Mouse (Mus musculus) forebrain, embryonic 13.5 days (tissue): ENCODE measurements around the gene Kctd17. TPM values are rescaled to one million over a fixed set of nuclear protein-coding genes. Genes with fewer than 3 reads are reported as not detected.

Experiments used
- ATAC-seq: fragments of 200-750 bp; cut with Nextera tagmentation; 2 replicates; pipeline ENCODE4 v1.8.0; 2017
- H3K27ac ChIP-seq: fragments of 300-500 bp; sonication (generic); 2 replicates; pipeline ENCODE4 v1.5.1; 2015; ENCODE audit warnings: inconsistent platforms, mild to moderate bottlenecking, moderate library complexity
- H3K27me3 ChIP-seq: fragments of 300-500 bp; sonication (generic); 2 replicates; pipeline ENCODE4 v1.6.1; 2015; ENCODE audit warnings: mild to moderate bottlenecking, inconsistent platforms
- H3K36me3 ChIP-seq: fragments of 300-500 bp; sonication (generic); 2 replicates; pipeline ENCODE4 v1.6.1; 2015; ENCODE audit warnings: mild to moderate bottlenecking, inconsistent platforms; ENCODE audit not compliant: poor library complexity, severe bottlenecking
- H3K4me1 ChIP-seq: fragments of 300-500 bp; sonication (generic); 2 replicates; pipeline ENCODE4 v1.6.1; 2015; ENCODE audit warnings: inconsistent platforms
- H3K4me2 ChIP-seq: fragments of 300-500 bp; sonication (generic); 2 replicates; pipeline ENCODE4 v1.6.1; 2015; ENCODE audit warnings: inconsistent platforms, mild to moderate bottlenecking, moderate library complexity
- H3K4me3 ChIP-seq: fragments of 300-500 bp; sonication (generic); 2 replicates; pipeline ENCODE4 v1.5.1; 2015; ENCODE audit warnings: mild to moderate bottlenecking, inconsistent platforms
- H3K9ac ChIP-seq: fragments of 300-500 bp; sonication (generic); 2 replicates; pipeline ENCODE4 v1.6.1; 2015; ENCODE audit warnings: mild to moderate bottlenecking, inconsistent platforms
- H3K9me3 ChIP-seq: fragments of 300-500 bp; sonication (generic); replicated peaks from 2 replicates; pipeline ENCODE4 v1.6.1; 2016; ENCODE audit warnings: inconsistent platforms
- WGBS: fragments of 180-500 bp; shearing (Covaris S2); methylation state at CpG from one replicate; pipeline ENCODE4 v1.1.7; 2015; 5-methylcytosine and 5-hydroxymethylcytosine counted together
- polyA plus RNA-seq: library from polyadenylated mRNA; unstranded; fragments of >200 nt; fragmentation: Nextera tagmentation; extraction: Ambion mirVana; gene quantifications from 2 replicates; pipeline ENCODE4 v1.2.1, GENCODE M21; 2015

Gene Kctd17
- 84.6 and 104 TPM in 2 replicates for polyA plus RNA-seq

DNA sequence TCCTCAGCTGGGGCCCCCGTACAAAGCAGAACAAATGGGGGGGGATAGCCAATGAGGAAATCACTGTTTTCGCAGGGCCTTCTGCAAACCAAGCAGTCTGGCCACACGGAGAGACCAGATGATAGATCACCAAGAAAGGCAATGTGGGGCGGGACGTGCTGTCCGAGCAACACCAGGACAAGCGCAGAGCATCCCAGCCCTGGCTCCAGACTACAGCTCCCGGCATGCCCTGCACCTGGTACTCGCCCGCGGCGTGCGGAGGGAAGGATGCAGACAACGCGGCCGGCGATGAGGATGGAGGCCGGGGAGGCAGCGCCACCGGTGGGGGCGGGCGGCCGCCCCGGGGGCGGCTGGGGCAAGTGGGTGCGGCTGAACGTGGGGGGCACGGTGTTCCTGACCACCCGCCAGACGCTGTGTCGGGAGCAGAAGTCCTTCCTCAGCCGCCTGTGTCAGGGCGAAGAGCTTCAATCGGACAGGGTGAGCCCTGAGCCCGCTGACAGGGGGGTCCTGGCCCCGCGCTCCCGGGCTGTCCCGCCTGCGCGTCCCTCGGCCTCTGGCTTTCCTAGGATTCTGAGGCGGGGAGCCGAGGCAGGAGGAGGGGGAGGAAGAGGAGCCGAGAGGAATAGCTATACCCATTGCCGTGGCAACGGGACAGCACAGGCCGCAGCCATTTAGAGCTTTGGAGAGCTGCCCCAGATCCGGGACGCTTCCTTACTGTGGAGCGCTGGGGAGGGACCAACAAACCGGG lies at the start of gene Kctd17:
Gene Kctd17, plus strand, starts transcription at position 174 of the 748 bp plus-strand sequence.
- 2% methylated on average over 50 of the region's 52 CpGs for WGBS
- peaks cover 24% of the 10 kb centered on the region for H3K4me1 ChIP-seq
- H3K9me3 ChIP-seq = no peaks in the 10 kb centered on the region
- peaks cover 33% of the 10 kb centered on the region for H3K36me3 ChIP-seq
- H3K4me2 ChIP-seq = peak within 1 kb of the TSS; percentile 80
- peak; percentile 92 for ATAC-seq
- H3K27ac ChIP-seq = peak within 1 kb of the TSS; percentile 40
- peaks cover 13% of the 10 kb centered on the region; the same call in 1 of the 2 replicates for H3K27me3 ChIP-seq
- H3K9ac ChIP-seq = peak within 1 kb of the TSS; percentile 92
- H3K4me3 ChIP-seq = peak within 1 kb of the TSS; percentile 93

DNA sequence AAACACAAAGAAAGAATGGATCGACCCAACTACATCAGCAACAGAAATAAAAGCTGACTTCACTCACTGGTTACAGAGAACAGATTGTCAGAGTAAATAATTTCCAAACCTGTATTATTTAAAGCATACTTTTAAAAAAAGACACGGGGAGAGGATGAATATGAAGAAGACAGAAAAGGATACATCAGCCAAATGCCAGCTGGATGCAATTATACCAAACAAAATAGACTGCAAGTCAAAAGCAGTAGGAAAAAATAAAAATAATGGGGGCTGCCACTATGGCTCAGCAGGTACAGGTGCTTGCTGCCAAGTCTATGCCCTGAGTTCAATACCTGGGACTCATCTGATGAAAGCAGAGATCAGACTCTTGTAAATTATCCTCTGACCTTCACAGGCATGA lies 48.2 kb upstream of the Kctd17 start:
- no peak for ATAC-seq
- 73% methylated on average over 2 of the region's 2 CpGs for WGBS
- H3K4me2 ChIP-seq = no peak overlapping the region

DNA sequence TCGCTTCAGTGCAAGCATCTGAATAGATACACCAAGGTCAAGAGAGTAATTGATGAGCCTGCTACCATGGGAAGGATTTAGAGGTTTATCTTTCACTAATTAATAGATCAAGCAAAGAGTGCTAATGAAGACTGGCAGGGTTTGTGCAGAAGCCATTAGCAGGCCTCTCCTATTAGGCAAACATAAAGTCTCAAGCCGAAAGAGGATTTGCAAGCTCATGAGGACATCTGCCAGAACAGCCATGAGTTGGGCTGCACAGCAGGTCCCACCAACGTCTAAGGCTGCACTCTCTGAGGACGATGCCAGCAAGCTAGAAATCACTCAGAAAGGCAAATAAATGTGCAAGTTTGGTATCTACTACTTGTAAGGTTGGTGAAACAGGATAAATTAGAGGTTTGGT lies 47.6 kb upstream of the Kctd17 start:
- peaks cover 17% of the 10 kb centered on the region for H3K4me1 ChIP-seq
- H3K9me3 ChIP-seq = 0 out of 2 replicates have a peak, but pooled peaks cover 4% of the 10 kb centered on the region
- H3K9ac ChIP-seq = no peak overlapping the region
- 28% methylated on average over 4 of the region's 4 CpGs for WGBS
- H3K4me3 ChIP-seq = no peak overlapping the region
- no peaks in the 10 kb centered on the region for H3K36me3 ChIP-seq
- no peak for ATAC-seq
- no peak overlapping the region for H3K4me2 ChIP-seq
- no peak overlapping the region for H3K27ac ChIP-seq
- no peaks in the 10 kb centered on the region for H3K27me3 ChIP-seq

More for the DNA sequence above, 48.2 kb upstream of the Kctd17 start:
- Histone ChIP-seq H3K27me3 (no peaks in the 10 kb centered on the region), H3K27ac (no peak overlapping the region), H3K9me3 (0 out of 2 replicates have a peak, but pooled peaks cover 4% of the 10 kb centered on the region), H3K9ac (no peak overlapping the region), H3K36me3 (no peaks in the 10 kb centered on the region), H3K4me3 (no peak overlapping the region), H3K4me1 (peaks cover 17% of the 10 kb centered on the region)

DNA sequence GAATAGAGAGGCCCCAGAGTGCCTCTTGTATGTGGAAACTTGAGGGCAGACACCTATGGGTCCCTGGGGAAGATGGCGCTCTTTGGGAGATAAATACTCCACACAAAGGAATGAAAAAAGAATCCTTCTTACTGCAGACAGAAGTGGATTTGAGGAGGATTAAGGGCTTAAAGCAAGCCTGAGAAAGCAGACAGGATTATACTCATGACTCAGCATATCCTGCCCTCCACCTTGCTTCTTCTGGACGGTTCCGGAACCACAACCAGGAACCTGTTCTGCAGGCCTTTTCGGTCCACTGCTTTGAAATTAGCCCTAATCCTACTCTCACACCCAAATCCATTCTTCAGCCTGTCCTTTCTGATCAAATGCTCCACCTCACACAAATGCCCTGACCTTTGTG lies 46.2 kb upstream of the Kctd17 start:
- Histone ChIP-seq H3K9ac (no peak overlapping the region), H3K4me2 (no peak overlapping the region), H3K27me3 (no peaks in the 10 kb centered on the region), H3K4me1 (peaks cover 17% of the 10 kb centered on the region), H3K36me3 (no peaks in the 10 kb centered on the region), H3K4me3 (no peak overlapping the region), H3K9me3 (0 out of 2 replicates have a peak, but pooled peaks cover 4% of the 10 kb centered on the region), H3K27ac (no peak overlapping the region)
- 86% methylated on average over 4 of the region's 4 CpGs for WGBS
- ATAC-seq = no peak

DNA sequence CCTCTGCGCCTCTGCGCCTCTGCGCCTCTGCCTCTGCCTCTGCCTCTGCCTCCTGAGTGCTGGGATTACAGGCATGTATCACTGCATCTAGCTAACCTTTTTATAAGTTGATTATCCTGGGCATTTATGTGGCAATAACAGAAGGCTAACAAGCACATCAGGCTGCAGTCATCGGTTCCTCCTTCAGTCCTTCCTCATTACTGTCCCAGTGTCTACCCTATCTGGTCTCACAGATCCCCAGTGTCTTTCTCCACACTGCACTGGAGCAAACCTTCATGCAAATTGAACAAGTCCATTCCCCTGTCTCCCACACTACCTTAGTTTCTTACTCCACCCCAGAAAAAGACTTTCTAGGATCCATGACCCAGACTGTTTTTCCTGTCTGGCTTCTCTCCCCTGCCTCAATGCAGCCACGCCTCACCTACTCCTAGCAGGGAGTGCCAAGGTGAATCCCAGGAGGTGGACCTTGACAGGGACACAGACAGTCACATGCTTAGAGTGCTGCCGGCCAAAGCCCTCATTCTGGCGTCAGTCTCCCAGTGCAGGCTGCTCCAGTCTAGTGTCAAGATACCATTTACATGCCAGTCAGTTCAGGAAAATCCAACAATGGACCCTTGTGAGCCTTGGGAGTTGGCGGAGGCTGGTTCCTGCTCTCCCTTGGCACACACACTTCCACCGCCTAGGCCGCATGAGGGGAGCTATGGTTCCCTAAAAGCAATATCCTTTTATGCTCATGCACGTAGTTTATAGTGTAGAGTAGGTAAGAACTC lies 44.7 kb upstream of the Kctd17 start:
- peak overlapping the region; percentile 65 for H3K27ac ChIP-seq
- WGBS = 73% methylated on average over 11 of the region's 11 CpGs

DNA sequence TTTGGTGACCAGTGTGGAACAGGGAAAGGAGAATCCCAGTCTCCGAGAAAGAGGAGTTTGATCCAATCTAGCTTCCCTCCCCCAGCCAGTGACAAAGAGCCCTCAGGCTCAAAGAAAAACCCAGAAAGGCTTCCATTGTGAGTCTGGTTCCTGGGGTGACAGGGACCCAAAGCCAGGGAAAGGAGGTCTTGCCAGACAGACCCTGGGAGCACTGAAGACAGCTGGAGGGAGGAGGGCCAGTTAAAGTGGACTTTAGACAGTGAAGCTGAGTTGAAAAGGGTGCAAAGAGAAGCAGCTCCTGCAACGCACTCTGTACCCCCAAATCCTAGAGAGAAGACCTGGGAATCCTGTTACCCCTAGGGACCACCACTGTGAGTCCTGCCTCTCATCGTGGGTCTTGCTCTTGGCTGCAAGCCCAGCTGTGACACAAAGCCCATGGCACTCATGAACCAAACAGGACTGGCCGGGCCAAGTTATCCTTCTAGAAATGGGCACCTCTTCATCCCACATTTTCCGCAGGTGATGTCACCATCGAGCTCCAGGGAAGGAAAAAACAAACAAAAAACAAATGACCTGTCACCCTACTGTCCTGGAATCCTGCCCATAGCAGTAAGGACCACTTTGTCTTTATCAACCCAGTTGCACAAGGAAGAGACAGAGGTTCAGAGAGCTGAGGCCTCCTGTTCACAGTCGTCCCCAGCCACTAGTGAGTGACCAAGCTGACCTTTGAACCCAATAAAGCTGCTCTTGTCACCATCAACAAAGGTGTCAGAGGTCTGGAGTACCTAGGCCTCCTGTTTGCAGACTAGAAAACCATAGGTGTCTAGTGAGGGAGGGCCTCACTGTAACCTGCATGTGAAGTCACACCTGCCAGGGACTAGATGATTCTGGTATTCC lies 43.9 kb upstream of the Kctd17 start:
- no peak overlapping the region for H3K4me3 ChIP-seq
- no peaks in the 10 kb centered on the region for H3K36me3 ChIP-seq
- H3K9me3 ChIP-seq = no peaks in the 10 kb centered on the region
- no peak overlapping the region for H3K4me2 ChIP-seq
- no peaks in the 10 kb centered on the region for H3K27me3 ChIP-seq
- H3K4me1 ChIP-seq = peaks cover 17% of the 10 kb centered on the region
- 47% methylated on average over 7 of the region's 7 CpGs for WGBS
- peak; percentile 58; the same call in 1 of the 2 replicates for ATAC-seq
- H3K27ac ChIP-seq = peak overlapping the region; percentile 65
- H3K9ac ChIP-seq = no peak overlapping the region

More for the DNA sequence above, 44.7 kb upstream of the Kctd17 start:
- peaks cover 17% of the 10 kb centered on the region for H3K4me1 ChIP-seq
- no peaks in the 10 kb centered on the region for H3K27me3 ChIP-seq
- H3K4me3 ChIP-seq = no peak overlapping the region
- H3K36me3 ChIP-seq = no peaks in the 10 kb centered on the region
- ATAC-seq = peak; percentile 70
- H3K4me2 ChIP-seq = no peak overlapping the region
- 0 out of 2 replicates have a peak, but pooled peaks cover 4% of the 10 kb centered on the region for H3K9me3 ChIP-seq
- no peak overlapping the region for H3K9ac ChIP-seq

DNA sequence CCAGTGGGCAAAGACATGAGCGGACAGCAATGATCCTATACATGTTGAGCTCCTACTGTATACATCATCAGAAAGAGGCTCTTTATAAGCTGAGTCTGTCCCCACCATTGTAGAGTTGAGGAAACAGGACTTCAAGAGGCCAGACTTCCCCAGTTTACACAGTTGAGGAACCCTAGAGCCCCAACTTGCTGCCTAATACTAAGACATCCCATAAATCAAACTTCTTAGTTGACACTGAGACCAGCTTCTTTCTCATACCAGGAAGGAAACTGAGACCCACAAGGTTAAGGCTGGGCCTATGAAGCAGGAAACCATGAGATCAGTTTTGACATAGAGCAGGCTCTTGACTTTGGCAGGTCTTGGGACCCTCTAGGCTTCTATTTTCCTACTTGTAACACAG lies 42.8 kb upstream of the Kctd17 start:
- WGBS = 96% methylated on average over 1 of the region's 1 CpGs
- no peaks in the 10 kb centered on the region for H3K9me3 ChIP-seq
- no peak for ATAC-seq
- H3K4me2 ChIP-seq = no peak overlapping the region
- H3K27ac ChIP-seq = no peak overlapping the region
- H3K27me3 ChIP-seq = no peaks in the 10 kb centered on the region
- H3K36me3 ChIP-seq = no peaks in the 10 kb centered on the region
- no peak overlapping the region for H3K4me3 ChIP-seq
- no peak overlapping the region for H3K9ac ChIP-seq
- H3K4me1 ChIP-seq = peaks cover 17% of the 10 kb centered on the region

DNA sequence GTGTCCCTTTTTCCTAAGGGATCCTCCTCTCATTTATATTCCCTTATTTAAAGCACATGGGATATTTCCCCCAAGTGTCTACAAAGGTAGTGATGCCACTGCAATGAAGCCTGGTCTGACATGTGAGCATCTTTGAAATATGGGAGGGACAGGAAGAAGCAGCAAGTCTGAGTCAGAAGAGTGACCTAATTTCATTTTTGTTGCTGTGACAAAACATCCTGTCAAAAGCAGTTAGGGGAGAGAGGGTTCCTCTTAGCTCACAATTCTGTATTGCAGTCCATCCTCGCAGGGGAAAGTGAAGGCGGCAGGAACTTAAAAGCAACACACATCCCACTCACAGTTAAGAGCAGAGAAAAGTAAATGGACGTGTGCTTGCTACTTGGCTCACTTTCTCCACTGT lies 37.5 kb upstream of the Kctd17 start:
- Histone ChIP-seq H3K27ac (no peak overlapping the region), H3K27me3 (no peaks in the 10 kb centered on the region), H3K4me2 (no peak overlapping the region), H3K4me3 (no peak overlapping the region), H3K36me3 (no peaks in the 10 kb centered on the region), H3K4me1 (0 out of 2 replicates have a peak, but pooled peaks cover 2% of the 10 kb centered on the region), H3K9ac (no peak overlapping the region), H3K9me3 (no peaks in the 10 kb centered on the region)
- no peak for ATAC-seq
- WGBS = 79% methylated on average over 3 of the region's 3 CpGs

DNA sequence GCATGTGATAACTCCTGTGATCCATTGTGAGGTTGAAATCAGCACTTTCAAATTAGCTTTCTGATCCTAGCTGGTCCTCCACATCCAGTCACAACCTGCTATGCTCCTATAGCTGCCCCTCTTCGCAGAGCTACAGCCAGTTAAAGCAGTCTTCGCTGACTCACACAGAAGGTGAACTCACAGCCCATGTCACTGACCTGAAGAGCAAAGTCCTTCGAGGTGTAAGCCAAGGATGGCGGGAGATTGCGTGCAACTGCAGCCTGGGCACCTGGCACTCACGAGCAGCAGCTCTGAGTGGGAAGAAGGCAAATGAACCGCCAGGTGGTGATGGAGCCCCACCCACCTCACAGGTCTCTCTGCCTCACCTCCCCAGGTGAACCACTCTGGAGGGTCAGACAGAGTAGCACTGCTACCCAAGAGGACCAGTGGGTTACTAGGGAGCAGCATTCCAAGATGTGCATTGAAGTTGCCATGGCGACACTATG lies 32.8 kb upstream of the Kctd17 start, which contains the start of gene Tex33:
Gene Tex33, minus strand, starts transcription at position 435 of the 485 bp plus-strand sequence.
- Histone ChIP-seq H3K4me3 (no peak within 1 kb of the TSS), H3K4me1 (0 out of 2 replicates have a peak, but pooled peaks cover 3% of the 10 kb centered on the region), H3K9ac (no peak within 1 kb of the TSS), H3K4me2 (no peak within 1 kb of the TSS), H3K27me3 (no peaks in the 10 kb centered on the region), H3K9me3 (no peaks in the 10 kb centered on the region), H3K27ac (no peak within 1 kb of the TSS), H3K36me3 (no peaks in the 10 kb centered on the region)
- ATAC-seq = no peak
- WGBS = 84% methylated on average over 8 of the region's 8 CpGs

DNA sequence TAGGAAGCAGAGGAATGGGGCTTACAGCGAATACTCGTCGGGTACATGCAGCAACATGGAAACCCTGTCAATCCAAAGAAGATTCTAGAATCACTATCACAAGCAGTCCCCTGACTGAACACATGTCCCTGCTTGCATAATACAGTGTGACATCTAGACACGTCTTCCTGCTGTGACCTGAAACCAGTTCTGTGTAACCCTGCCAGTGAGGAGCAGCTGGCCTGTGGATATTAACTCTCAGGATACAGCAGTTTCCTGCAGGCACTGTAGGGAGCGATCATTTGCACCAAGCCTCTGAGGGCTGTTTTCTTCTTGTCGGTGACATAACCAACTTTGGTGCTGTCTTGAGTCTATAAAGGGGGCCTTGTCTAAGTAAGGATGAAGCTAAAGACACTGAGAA lies 27.0 kb upstream of the Kctd17 start:
- no peak overlapping the region for H3K27ac ChIP-seq
- no peak for ATAC-seq
- no peaks in the 10 kb centered on the region for H3K9me3 ChIP-seq
- H3K27me3 ChIP-seq = no peaks in the 10 kb centered on the region
- H3K4me2 ChIP-seq = no peak overlapping the region
- H3K9ac ChIP-seq = no peak overlapping the region
- H3K4me1 ChIP-seq = peaks cover 33% of the 10 kb centered on the region
- 81% methylated on average over 6 of the region's 6 CpGs for WGBS
- H3K4me3 ChIP-seq = no peak overlapping the region
- H3K36me3 ChIP-seq = no peaks in the 10 kb centered on the region

DNA sequence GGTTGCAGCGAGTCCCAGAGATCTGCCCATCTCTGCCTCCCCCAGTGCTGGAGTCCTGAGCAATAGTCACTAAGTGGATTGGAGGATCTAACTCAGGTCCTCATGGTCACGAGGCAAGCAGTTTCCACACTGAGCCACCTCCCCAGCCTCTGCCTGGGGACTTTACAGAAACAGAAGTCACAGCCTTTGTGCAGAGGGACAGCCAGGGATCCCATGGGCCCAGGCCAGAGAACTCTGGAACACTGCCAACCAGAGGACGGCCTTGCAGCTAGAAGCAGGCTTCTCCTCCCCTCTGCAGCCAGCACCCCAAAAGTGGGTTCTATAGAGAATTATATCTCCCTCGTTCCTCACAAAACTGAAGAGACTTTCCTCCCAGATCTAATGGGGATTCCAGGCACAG lies 26.4 kb upstream of the Kctd17 start:
- Histone ChIP-seq H3K27me3 (no peaks in the 10 kb centered on the region), H3K4me3 (no peak overlapping the region), H3K9ac (no peak overlapping the region), H3K4me1 (peaks cover 34% of the 10 kb centered on the region), H3K9me3 (no peaks in the 10 kb centered on the region), H3K27ac (no peak overlapping the region), H3K4me2 (no peak overlapping the region), H3K36me3 (no peaks in the 10 kb centered on the region)
- ATAC-seq = no peak
- 67% methylated on average over 4 of the region's 4 CpGs for WGBS
